Mouse (Mus musculus): Measurements from ENCODE around the gene 1700067P10Rik. TPM values are rescaled to one million over a fixed set of nuclear protein-coding genes. Genes with fewer than 3 reads are reported as not detected.

The 1700067P10Rik gene
- polyA plus RNA-seq, 1 experiment from 2014 or later, result not detected

- H3K9ac ChIP-seq, result no peak overlapping the region
- no peak overlapping the region for H3K4me3 ChIP-seq
- WGBS, result 91% methylated on average over 2 of the region's 2 CpGs
- no peaks in the 10 kb centered on the region for H3K4me1 ChIP-seq
- H3K9me3 ChIP-seq (replicated peaks), result no peaks in the 10 kb centered on the region
- no peaks in the 10 kb centered on the region for H3K36me3 ChIP-seq (ENCODE audit: poor library complexity, severe bottlenecking)
- ATAC-seq, result no peak
- no peak overlapping the region for H3K4me2 ChIP-seq
- no peak overlapping the region for H3K27ac ChIP-seq
- H3K27me3 ChIP-seq, result no peaks in the 10 kb centered on the region
Observed at GRCm38 (mm10) chr17:48132810-48133209, 43.7 kb downstream of the 1700067P10Rik start.

Other genes starting within 250 kb of the 1700067P10Rik start
- gene Foxp4, start 164.7 kb upstream of the 1700067P10Rik start, polyA plus RNA-seq (2015; fragmentation: Nextera tagmentation; extraction: Ambion mirVana), result 13.4 and 15.6 TPM in 2 replicates
- not detected in 2 replicates for gene 1700122O11Rik, start 51.0 kb upstream of the 1700067P10Rik start, polyA plus RNA-seq (2015; fragmentation: Nextera tagmentation; extraction: Ambion mirVana)
- gene 9830107B12Rik, start 56.9 kb downstream of the 1700067P10Rik start, polyA plus RNA-seq (2015; fragmentation: Nextera tagmentation; extraction: Ambion mirVana), result not detected in 2 replicates
- gene A530064D06Rik, start 78.0 kb downstream of the 1700067P10Rik start, polyA plus RNA-seq (2015; fragmentation: Nextera tagmentation; extraction: Ambion mirVana), result not detected in 2 replicates
- 0.05 TPM in 1 of 2 replicates, not detected in the other for gene Trem1, start 143.4 kb downstream of the 1700067P10Rik start, polyA plus RNA-seq (2015; fragmentation: Nextera tagmentation; extraction: Ambion mirVana)
- not detected in 2 replicates for gene Trem3, start 158.5 kb downstream of the 1700067P10Rik start, polyA plus RNA-seq (2015; fragmentation: Nextera tagmentation; extraction: Ambion mirVana)
- 0.18 TPM in 1 of 2 replicates, not detected in the other for gene Treml4, start 175.0 kb downstream of the 1700067P10Rik start, polyA plus RNA-seq (2015; fragmentation: Nextera tagmentation; extraction: Ambion mirVana)
- gene Treml2, start 210.2 kb downstream of the 1700067P10Rik start, polyA plus RNA-seq (2015; fragmentation: Nextera tagmentation; extraction: Ambion mirVana), result 0.12 TPM in 1 of 2 replicates, not detected in the other
- 0.04 TPM in 1 of 2 replicates, not detected in the other for gene B430306N03Rik, start 226.8 kb downstream of the 1700067P10Rik start, polyA plus RNA-seq (2015; fragmentation: Nextera tagmentation; extraction: Ambion mirVana)